Mouse (Mus musculus): ENCODE results near the gene Adra1d. TPM values are rescaled to one million over a fixed set of nuclear protein-coding genes. Genes with fewer than 3 reads are reported as not detected.
A peak's percentile ranks its signal among the peaks of the same experiment; 100 is the strongest.

The Adra1d gene
- total RNA-seq, 2 experiments from 2014 or later, result 89.5 to 98.6 TPM

DNA sequence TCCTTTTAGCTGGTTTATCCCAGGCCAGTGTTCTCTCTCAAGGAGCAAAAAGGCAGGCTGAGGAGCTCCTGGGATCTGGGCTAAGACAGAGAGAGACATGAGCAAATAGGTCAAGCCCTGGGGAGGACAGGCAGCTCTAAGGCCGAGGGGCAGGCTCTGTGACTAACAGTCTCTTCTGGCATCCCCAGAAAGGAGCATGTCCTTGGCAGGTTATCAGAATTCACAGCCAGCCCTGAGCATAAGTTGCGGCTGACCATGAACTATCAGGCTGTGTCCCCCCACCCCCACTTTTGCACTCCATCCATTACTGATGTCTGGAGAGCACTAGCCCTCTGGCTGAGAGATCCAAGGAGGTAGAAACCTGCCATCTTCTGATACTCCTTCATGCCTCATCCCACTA is 11.2 kb downstream of the Adra1d start:
- DNase-seq (ENCODE audit: low spot score in 2 of 2), result no peak
- H3K27ac ChIP-seq, result no peak overlapping the region; the same call in 1 of the 2 replicates
- H3K4me3 ChIP-seq, result no peak overlapping the region
- TF ChIP-seq CTCF (conservative IDR thresholded peaks at IDR 0.05), result no peak

DNA sequence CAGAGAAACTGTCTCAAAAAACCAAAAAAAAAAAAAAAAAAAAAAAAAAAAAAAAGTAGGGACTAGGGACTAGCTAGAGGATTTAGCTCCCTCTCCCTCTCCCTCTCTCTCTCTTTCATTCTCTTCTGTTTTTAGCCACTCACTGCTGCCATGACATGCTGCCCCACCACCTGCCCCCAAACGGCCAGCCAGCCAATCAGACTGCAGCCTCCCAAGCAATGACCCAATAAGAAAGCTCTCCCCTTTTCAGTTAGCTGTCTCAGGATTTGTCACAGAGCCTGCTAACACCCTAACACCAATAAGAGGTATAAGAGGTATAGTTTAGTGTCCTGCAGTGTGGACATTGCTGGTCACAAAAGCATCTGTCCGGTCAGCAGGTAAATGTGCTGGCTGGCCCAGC is 11.6 kb downstream of the Adra1d start:
- no peak for TF ChIP-seq CTCF (conservative IDR thresholded peaks at IDR 0.05)

DNA sequence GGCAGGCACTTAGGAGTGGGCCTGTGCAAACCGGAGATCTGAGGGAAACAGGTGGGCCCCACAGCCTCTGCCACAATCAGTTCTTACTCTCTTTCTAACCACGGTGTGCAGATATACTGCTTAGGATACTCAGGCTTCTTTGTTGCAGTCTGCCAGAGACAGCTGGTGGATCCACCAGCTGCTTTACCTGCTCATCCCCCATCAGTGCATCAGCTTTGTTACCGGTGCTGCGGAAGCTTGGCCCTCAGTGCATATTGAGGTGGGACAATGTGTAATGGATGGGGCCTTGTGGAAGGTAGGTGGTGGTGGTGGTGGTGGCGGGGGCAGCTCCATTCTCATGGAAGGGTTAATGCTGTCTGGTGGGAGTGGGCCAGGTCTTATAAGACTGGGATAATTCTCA is 13.0 kb downstream of the Adra1d start:
- H3K27ac ChIP-seq, result no peak overlapping the region
- no peak for TF ChIP-seq CTCF (conservative IDR thresholded peaks at IDR 0.05)
- DNase-seq (ENCODE audit: low spot score in 2 of 2), result no peak

More for the DNA sequence above, 11.6 kb downstream of the Adra1d start:
- Histone ChIP-seq H3K4me3 (no peak overlapping the region), H3K27ac (no peak overlapping the region)
- no peak for DNase-seq (ENCODE audit: low spot score in 2 of 2)

DNA sequence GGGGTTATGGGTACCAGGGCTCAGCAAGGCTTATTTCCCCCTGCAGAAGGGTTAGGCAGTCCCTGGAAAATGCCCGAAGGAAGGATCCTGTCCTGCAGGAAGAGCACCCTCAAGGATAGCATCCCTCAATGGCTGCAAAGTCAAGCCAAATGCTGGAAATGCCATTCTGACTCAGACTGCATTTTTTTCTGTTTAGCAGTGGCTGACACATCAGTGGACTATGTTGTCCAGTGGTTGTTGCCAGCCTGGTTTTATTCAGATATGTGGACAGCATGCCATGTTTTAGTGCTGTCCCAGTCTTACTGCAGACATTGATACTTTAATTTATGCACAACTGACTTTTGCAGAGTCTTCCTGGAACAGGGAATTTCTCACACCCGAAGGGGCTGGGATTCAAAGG is 13.8 kb downstream of the Adra1d start:
- no peak for TF ChIP-seq CTCF (conservative IDR thresholded peaks at IDR 0.05)
- H3K4me3 ChIP-seq, result no peak overlapping the region
- no peak for DNase-seq (ENCODE audit: low spot score in 2 of 2)
- peak overlapping the region; percentile 64; the same call in 1 of the 2 replicates for H3K27ac ChIP-seq

More for the DNA sequence above, 13.0 kb downstream of the Adra1d start:
- no peak overlapping the region for H3K4me3 ChIP-seq

DNA sequence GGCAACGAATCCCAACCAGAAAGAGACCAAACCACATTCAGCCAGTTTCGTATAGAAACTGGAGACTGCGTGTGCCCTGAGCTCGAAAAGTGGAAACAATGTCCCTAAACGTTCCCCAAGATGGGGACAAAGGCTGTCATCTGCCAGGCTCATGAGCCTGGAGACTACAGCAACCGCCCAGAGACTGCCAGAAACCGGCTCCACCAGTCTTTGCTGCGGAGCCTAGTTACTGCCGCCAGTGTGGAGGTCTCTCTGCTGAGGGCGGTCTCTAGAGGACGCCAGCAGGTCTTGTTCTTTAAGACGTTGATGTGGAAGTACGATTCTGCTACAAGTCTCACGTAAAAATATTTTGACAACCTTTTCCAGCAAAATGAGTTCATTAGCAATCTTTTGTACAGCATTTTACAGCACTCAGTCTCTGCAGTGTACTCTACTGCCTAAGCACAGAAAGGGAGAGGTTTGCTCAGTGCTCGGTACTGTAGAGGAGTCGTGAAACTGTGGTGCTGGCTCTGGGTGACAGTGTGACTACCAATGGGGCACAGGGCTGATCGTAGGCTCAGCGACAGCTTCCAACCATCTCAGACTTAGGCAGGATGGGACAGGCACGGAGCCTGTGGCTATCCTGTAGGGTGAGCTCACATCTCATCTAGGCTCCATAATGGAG is 15.2 kb downstream of the Adra1d start:
- peak overlapping the region; percentile 29 for H3K4me3 ChIP-seq
- TF ChIP-seq CTCF (conservative IDR thresholded peaks at IDR 0.05), result no peak
- peak overlapping the region; percentile 64 for H3K27ac ChIP-seq
- no peak for DNase-seq (ENCODE audit: low spot score in 2 of 2)

DNA sequence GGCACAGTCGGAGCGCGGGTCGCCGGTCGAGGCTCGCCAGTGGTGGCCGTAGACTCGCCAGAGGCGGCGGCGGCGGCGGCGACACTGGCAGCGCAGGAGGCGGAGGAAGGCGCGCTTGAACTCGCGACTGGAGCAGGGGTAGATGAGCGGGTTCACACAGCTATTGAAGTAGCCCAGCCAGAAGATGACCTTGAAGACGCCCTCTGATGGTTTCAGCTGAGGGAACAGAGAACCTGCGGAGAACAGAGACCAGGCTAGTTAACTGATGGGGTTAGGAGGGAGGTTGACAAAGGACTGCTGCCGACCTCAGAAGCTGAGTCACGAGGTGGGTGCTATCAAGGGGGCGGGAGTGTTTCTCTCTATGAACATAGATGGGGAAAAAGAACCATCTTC is 15.8 kb downstream of the Adra1d start:
- no peak for TF ChIP-seq CTCF (conservative IDR thresholded peaks at IDR 0.05)
- Histone ChIP-seq H3K4me3 (peak overlapping the region; percentile 48), H3K27ac (peak overlapping the region; percentile 64)
- no peak for DNase-seq (ENCODE audit: low spot score in 2 of 2)

DNA sequence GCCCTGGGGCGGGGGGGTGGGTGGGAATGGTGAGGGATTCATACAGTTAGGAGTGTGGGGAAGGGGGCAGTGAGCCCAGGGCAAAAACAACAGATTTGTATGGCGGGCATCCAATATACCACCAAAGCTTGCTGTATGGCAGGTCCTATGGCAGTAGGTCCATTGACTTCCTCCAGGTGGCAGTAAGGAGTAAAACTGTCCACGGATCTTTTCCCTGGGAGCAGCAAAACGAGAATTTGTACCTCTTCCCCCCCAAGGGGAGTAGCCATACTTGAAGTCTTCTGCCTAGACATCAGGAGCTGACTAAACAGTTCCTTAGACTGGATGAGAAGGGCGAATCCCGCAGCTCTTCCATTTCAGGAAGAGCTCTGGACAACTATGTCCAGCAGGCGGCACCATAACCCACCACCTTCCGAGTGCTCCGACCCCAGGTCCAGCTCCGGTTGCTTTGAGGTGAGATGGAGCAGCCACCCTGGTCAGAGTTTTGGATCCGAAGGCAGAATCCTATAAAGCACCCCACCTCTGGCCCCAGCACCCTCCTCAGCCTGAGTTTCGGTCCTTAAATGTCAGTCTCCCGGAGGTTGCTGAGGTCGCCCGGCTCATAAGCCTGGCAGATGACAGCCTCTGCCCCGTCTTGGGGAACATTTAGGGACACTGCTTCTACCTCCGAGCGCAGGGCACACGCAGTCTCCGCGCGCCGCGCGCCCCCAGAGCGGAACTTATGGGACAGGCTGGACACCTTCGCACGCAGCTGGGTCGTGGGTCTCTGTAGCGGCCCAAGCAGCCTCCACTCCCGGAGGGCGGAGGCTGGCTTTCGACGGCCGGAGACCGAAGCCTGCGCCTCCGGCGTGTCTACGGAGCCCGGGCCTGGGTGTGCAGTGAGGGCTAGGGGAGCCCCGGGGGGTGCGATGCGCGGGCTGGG is 16.4 kb downstream of the Adra1d start:
- DNase-seq (ENCODE audit: low spot score in 2 of 2), result peak; percentile 43 to 55
- Histone ChIP-seq H3K27ac (peak overlapping the region; percentile 64), H3K4me3 (peak overlapping the region; percentile 48)
- peak; percentile 88 for TF ChIP-seq CTCF (conservative IDR thresholded peaks at IDR 0.05)

DNA sequence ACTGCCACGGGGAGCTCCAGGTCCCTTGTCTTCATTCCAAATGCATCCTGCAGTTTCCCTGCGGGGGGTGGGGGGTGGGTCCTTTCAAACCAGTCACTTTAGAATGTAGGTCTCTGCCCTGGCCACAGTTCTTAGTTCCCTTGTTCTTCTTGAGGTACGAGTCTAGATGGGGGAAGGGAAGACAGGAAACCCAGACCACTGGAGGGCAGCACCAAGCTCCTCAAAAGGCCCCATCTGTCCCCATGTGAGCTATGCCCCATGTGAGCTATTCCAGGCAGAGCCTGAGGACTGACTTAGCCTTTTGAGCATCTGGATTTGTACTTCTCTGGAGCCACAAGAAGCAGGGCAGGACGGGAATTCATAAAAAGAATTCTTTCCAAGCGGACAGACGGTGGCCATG is 19.6 kb downstream of the Adra1d start:
- H3K27ac ChIP-seq, result peak overlapping the region; percentile 52; the same call in 1 of the 2 replicates
- peak; percentile 64 for TF ChIP-seq CTCF (conservative IDR thresholded peaks at IDR 0.05)
- DNase-seq (ENCODE audit: low spot score in 2 of 2), result no peak
- no peak overlapping the region for H3K4me3 ChIP-seq

DNA sequence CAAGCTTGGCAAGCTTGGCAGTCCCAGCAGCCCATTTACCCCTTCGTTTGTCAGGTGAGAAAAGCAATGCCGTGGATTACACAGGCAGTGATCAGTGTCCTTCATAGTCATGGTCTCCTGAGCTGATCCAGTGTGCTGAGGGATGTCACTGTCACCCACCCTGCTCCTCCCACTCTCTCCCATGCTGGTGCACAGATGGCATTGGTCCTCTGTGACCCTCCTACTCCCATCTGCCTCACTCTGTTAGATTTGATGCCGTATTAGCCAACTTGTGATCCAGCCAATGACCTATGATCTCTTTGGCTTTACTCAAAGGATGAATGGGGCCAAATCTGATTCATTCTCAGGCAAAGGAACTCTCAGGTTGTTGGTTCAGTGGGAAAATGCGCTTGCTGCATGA is 20.4 kb downstream of the Adra1d start:
- DNase-seq (ENCODE audit: low spot score in 2 of 2), result peak in 1 of 2 experiments; percentile 44
- Histone ChIP-seq H3K4me3 (no peak overlapping the region), H3K27ac (peak overlapping the region; percentile 52; the same call in 1 of the 2 replicates)
- no peak for TF ChIP-seq CTCF (conservative IDR thresholded peaks at IDR 0.05)

DNA sequence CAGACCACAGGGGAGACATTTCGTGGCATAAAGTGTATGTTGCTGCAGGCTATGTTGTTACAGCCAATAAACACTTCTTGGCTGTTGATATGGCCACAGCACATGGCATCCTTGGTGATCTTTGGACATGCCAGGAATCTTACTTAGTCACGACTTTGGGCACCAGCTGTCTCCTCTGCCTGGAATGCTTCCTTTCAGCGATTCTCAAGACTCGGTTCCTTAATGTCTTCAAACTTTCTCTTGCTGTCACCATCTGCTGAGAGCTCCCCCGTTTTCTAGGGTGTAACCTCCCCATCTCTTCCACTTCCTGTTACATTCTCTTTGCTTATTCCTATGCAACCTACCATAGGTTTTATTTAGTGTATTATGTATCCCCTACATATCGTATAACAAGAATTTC is 22.3 kb downstream of the Adra1d start:
- no peak for DNase-seq (ENCODE audit: low spot score in 2 of 2)
- H3K4me3 ChIP-seq, result no peak overlapping the region
- TF ChIP-seq CTCF (conservative IDR thresholded peaks at IDR 0.05), result no peak
- H3K27ac ChIP-seq, result no peak overlapping the region

DNA sequence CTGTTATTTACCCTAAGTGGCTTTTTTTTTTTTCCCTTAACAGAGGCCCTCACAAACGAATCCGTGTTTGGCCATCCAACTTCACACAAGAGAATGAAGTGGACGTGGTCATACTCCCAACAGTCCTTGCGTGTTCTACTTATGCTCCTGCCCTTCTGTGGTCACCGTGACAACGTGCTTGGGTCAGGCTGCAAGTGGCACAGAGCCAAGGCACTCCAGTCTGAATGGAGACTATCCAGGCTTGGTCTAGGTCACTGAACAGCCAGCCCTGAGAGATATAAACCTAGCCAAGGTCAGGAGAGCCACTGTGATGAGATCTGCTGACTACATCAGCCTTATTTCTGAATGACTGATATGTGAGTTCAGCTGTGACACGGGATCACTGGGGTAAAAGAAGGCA is 23.7 kb downstream of the Adra1d start:
- no peak overlapping the region for H3K4me3 ChIP-seq

DNA sequence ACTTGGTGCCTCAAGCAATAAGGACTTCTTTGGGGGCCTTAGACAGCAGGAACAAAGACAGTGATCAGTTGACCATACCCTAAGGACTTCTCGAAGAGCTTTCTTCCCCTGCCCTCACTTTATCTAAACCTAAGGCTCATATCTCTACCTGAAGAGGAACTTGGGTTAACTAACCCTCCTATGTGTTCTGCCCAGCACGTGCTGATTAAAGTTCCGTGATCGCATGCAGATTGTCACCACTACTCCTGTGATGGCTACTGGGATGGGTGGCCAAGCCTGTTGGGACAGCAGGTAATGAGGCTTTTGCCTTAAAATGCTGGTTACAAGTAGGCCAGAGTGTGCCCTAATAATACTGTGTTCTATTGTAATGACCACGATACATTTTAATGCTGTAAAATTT is 26.9 kb downstream of the Adra1d start:
- no peak overlapping the region for H3K4me3 ChIP-seq
- DNase-seq (ENCODE audit: low spot score in 2 of 2), result no peak
- no peak overlapping the region for H3K27ac ChIP-seq
- no peak for TF ChIP-seq CTCF (conservative IDR thresholded peaks at IDR 0.05)

More for the DNA sequence above, 23.7 kb downstream of the Adra1d start:
- TF ChIP-seq CTCF (conservative IDR thresholded peaks at IDR 0.05), result no peak
- no peak for DNase-seq (ENCODE audit: low spot score in 2 of 2)
- no peak overlapping the region for H3K27ac ChIP-seq

DNA sequence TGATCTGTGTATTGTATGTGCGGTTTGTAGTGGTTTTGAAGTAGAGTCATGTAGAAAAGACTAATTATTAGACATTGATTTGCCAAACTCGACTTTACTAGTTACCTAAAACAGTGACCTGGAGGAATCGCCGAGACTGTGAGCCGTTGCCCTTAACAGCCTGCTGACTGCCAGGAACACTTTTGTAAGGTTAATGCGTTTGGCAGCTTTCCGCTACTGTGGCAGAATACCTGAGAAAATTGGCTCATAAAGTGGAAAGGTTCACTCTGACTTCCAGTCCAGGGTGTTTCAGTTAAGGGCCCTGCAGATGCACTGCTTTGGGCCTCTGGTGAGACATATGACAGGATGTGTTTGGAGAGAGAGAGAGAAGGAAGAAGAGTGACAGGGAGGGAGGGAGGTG is 30.8 kb downstream of the Adra1d start:
- no peak for DNase-seq (ENCODE audit: low spot score in 2 of 2)
- H3K4me3 ChIP-seq, result no peak overlapping the region
- H3K27ac ChIP-seq, result no peak overlapping the region
- no peak for TF ChIP-seq CTCF (conservative IDR thresholded peaks at IDR 0.05)

All from layer of hippocampus, adult 2 months (tissue).